Mouse (Mus musculus) ES-Bruce4 (cell line): Measurements from ENCODE around the gene Baz2b. TPM values are rescaled to one million over a fixed set of nuclear protein-coding genes. Genes with fewer than 3 reads are reported as not detected.

Source experiments
- H3K27ac ChIP-seq: 2 replicates; pipeline ENCODE4 v1.5.1; 2012; ENCODE audit warnings: low read length, inconsistent platforms; ENCODE audit not compliant: insufficient read depth
- H3K27me3 ChIP-seq: 2 replicates; pipeline ENCODE4 v1.6.1; 2012; ENCODE audit warnings: mild to moderate bottlenecking, low read length, inconsistent platforms; ENCODE audit not compliant: control insufficient read depth, poor library complexity, insufficient read depth, severe bottlenecking
- H3K36me3 ChIP-seq: 2 replicates; pipeline ENCODE4 v1.6.1; 2012; ENCODE audit warnings: inconsistent platforms, mild to moderate bottlenecking, low read length, moderate library complexity; ENCODE audit not compliant: control insufficient read depth, poor library complexity, insufficient read depth, severe bottlenecking
- H3K4me1 ChIP-seq: one replicate; pipeline ENCODE4 v1.8.1; 2011; ENCODE audit warnings: low read length; ENCODE audit not compliant: control insufficient read depth, insufficient read depth
- H3K4me3 ChIP-seq: 2 replicates; pipeline ENCODE4 v1.5.1; 2011; ENCODE audit warnings: low read depth, mild to moderate bottlenecking, low read length
- H3K9ac ChIP-seq: 2 replicates; pipeline ENCODE4 v1.6.1; 2012; ENCODE audit warnings: low read depth, mild to moderate bottlenecking, inconsistent platforms; ENCODE audit not compliant: poor library complexity, severe bottlenecking
- H3K9me3 ChIP-seq: replicated peaks from 2 replicates; pipeline ENCODE4 v1.6.1; 2012; ENCODE audit warnings: mild to moderate bottlenecking, low read length, inconsistent platforms; ENCODE audit not compliant: control insufficient read depth, poor library complexity, insufficient read depth, severe bottlenecking
- CTCF ChIP-seq: IDR thresholded peaks from one replicate; pipeline ENCODE4 v1.8.1; 2011; ENCODE audit warnings: low read depth, low read length
- EP300 ChIP-seq: IDR thresholded peaks from 2 replicates; pipeline ENCODE4 v1.6.1; 2011; ENCODE audit warnings: low read depth, low read length; ENCODE audit not compliant: insufficient read depth
- POLR2A ChIP-seq: IDR thresholded peaks from one replicate; pipeline ENCODE4 v1.8.1; 2011; ENCODE audit warnings: low read length; ENCODE audit not compliant: insufficient read depth
- polyA plus RNA-seq: library from polyadenylated mRNA; stranded (reverse); fragments of >200 nt; gene quantifications from 2 replicates; pipeline ENCODE4 v1.2.4, GENCODE M21; 2011; ENCODE audit warnings: low read depth; ENCODE audit not compliant: missing spikeins, insufficient read depth, insufficient read length

Gene Baz2b
- polyA plus RNA-seq, 1 experiment, result 43.2 TPM

DNA sequence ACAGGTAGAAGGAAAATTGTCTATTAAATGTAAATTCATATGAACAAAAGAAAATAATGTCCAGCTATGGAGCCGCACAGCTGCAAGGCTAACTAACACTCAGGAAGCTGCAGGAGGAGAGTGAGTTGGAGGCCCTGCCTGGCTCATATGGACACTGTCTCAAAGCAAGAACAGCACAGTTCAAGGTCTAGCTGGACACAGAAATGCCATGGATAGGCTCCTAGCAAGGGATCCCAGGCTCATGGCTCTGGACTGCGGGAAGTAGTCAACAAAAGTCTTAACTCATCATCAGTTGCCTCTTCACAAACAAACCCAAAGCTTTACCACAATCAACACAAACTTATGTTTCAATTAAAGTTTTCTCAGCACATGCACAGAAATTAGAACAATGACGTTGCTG is 169.5 kb downstream of the Baz2b start:
- Histone ChIP-seq H3K4me1 (no peaks in the 10 kb centered on the region), H3K36me3 (no peaks in the 10 kb centered on the region), H3K4me3 (no peak overlapping the region), H3K9me3 (no peaks in the 10 kb centered on the region), H3K9ac (no peak overlapping the region), H3K27ac (no peak overlapping the region), H3K27me3 (no peaks in the 10 kb centered on the region)
- no peak for TF ChIP-seq CTCF
- no peak for TF ChIP-seq EP300
- no peak for TF ChIP-seq POLR2A

DNA sequence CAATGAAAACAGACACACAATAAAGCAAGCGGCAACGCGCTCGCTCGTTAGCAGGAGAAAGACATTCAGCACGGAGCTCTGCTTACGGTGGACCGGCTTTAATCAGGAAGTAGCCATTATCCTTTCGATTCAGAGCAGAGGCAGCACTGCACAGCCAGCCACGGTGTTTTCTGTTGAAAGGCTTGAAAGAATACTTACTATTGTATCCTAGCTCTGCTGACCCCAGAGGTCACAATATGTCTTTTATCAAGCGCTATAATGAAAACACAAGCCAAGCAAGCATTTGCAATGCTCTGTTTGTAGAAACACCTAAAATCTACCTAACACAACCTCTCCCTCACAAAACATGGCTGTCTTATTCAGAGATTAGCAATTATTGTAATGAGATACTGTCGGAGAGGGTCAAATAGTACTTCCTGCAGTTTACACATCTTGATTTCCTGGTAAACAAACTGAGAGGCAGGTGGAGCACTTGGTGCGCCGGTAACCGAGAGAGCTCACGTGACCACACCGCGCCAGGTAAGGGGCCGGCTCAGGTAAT is 172.6 kb downstream of the Baz2b start:
- no peaks in the 10 kb centered on the region for H3K36me3 ChIP-seq
- peaks cover 2% of the 10 kb centered on the region for H3K4me1 ChIP-seq
- no peak for TF ChIP-seq CTCF
- no peak for TF ChIP-seq EP300
- no peak for TF ChIP-seq POLR2A
- H3K9me3 ChIP-seq, result no peaks in the 10 kb centered on the region
- H3K27ac ChIP-seq, result peak overlapping the region; percentile 83
- peak overlapping the region; percentile 76 for H3K4me3 ChIP-seq
- H3K9ac ChIP-seq, result peak overlapping the region; percentile 59
- no peaks in the 10 kb centered on the region for H3K27me3 ChIP-seq

DNA sequence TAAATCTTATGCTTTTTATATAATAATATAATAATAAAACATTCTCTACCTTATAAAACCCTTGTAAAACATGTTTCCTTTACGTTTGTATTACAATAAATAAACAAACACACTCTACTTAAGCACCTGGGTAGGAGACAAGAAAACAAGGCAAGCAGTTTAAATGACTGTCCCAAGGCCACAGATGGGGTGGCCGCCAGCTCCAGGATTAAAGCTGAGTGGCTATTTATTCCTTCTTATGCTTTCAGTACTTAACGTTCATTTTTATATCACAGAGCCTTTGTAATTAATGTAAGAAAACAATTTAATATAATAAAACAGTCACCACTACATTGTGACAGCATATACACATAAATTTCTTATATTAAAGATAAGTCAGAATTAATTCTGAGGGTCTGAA is 173.3 kb downstream of the Baz2b start:
- no peaks in the 10 kb centered on the region for H3K36me3 ChIP-seq
- H3K9me3 ChIP-seq, result no peaks in the 10 kb centered on the region
- no peak overlapping the region for H3K27ac ChIP-seq
- TF ChIP-seq EP300, result no peak
- no peak for TF ChIP-seq CTCF
- peaks cover 2% of the 10 kb centered on the region for H3K4me1 ChIP-seq
- no peaks in the 10 kb centered on the region for H3K27me3 ChIP-seq
- H3K9ac ChIP-seq, result no peak overlapping the region
- H3K4me3 ChIP-seq, result no peak overlapping the region

DNA sequence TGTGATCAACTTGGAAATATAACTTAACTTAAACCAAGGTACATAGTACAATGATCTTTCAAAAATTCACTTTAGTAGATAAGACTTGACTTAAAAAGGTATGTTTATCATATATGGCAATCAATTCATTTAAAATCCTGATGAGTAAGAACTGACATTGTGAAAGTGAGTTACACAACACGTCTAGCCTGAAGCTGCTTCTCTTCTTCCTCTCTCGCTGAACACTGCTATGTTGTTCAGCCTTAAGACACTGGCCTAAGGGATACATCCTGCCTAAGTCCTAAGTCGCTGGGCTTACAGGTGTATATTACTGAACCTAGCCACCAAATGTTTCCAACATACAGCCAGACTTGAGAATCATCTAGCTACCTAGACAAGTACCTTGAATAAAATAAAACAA is 178.6 kb downstream of the Baz2b start:
- Histone ChIP-seq H3K36me3 (no peaks in the 10 kb centered on the region), H3K4me3 (no peak overlapping the region), H3K27me3 (no peaks in the 10 kb centered on the region), H3K9me3 (no peaks in the 10 kb centered on the region), H3K9ac (no peak overlapping the region), H3K4me1 (peaks cover 3% of the 10 kb centered on the region), H3K27ac (no peak overlapping the region)
- no peak for TF ChIP-seq CTCF
- no peak for TF ChIP-seq POLR2A
- no peak for TF ChIP-seq EP300

DNA sequence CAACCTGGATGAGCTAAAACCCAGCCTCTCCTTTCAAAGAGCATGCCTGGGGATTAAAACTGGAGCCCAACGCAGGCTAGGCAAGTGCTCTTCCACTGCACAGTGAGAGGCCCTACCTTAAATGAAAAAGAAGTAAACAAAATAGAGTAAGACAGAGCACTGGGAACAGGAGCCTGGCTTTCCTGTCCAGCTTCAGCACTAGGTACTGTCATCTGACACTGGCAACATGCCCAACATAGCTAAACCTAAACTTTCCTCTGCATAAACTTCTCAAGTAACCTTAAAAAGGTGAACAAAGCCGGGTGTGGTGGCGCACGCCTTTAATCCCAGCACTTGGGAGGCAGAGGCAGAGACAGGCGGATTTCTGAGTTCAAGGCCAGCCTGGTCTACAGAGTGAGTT is 180.6 kb downstream of the Baz2b start:
- H3K9me3 ChIP-seq, result no peaks in the 10 kb centered on the region
- TF ChIP-seq CTCF (no peak), EP300 (no peak), POLR2A (no peak)
- H3K36me3 ChIP-seq, result no peaks in the 10 kb centered on the region
- H3K4me1 ChIP-seq, result peaks cover 1% of the 10 kb centered on the region
- H3K4me3 ChIP-seq, result no peak overlapping the region
- H3K9ac ChIP-seq, result no peak overlapping the region
- H3K27ac ChIP-seq, result no peak overlapping the region
- no peaks in the 10 kb centered on the region for H3K27me3 ChIP-seq

DNA sequence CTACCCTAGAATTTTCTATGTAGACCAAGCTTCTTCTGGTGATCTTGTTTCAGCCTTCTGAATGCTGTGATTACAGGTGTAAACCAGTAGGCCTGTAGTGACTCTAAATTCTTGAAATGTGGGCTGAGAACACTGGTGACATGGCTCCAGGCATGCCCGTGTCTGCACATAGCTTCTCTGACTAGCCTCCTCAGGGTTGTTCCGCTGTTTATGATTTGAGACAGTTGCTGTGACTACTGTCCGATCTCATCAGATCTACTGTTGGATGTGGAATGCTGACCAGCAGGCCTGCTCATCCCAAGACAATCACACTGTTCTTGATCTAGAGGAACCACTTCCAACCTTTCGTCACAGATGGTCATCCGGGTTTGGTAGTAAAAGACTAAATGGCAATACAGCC is 182.5 kb downstream of the Baz2b start:
- Histone ChIP-seq H3K27ac (no peak overlapping the region), H3K9me3 (no peaks in the 10 kb centered on the region), H3K4me1 (peaks cover 1% of the 10 kb centered on the region), H3K4me3 (no peak overlapping the region), H3K9ac (no peak overlapping the region), H3K36me3 (no peaks in the 10 kb centered on the region), H3K27me3 (no peaks in the 10 kb centered on the region)
- no peak for TF ChIP-seq EP300
- no peak for TF ChIP-seq POLR2A
- TF ChIP-seq CTCF, result no peak
